Mouse (Mus musculus): Measurements from ENCODE around the gene Hecw2.

Gene Hecw2

GRCm38 (mm10) chr1:53775036-53775435 is 419.9 kb downstream of the Hecw2 start:
- no peak for DNase-seq

GRCm38 (mm10) chr1:53774571-53774970 is 420.4 kb downstream of the Hecw2 start:
- DNase-seq = no peak

GRCm38 (mm10) chr1:53773994-53774393 is 421.0 kb downstream of the Hecw2 start:
- DNase-seq = no peak

- no peak for DNase-seq
These were observed 422.0 kb downstream of the Hecw2 start for GRCm38 (mm10) chr1:53772967-53773366.

- no peak for DNase-seq
These were observed 423.5 kb downstream of the Hecw2 start for GRCm38 (mm10) chr1:53771476-53771875.

GRCm38 (mm10) chr1:53766112-53766511 is 428.9 kb downstream of the Hecw2 start:
- DNase-seq = no peak

GRCm38 (mm10) chr1:53757316-53757715 is 437.7 kb downstream of the Hecw2 start:
- no peak for DNase-seq

Measured in retina, postnatal 1 day (tissue).